ENCODE assay signal across 28 mouse cellular contexts in genomic region chr6:126963426-126963825, GRCm38 (mm10). TPM values are rescaled to one million over a fixed set of nuclear protein-coding genes. Genes with fewer than 3 reads are reported as not detected.
DNase-seq lines count a peak whose midpoint lies in the region; ATAC-seq and TF ChIP-seq lines count a peak whose summit lies in the region.
"Had no signal": no experiment of that assay in that cellular context is flagged by ENCODE, and none has a peak within 500 bp of the region (broad histone marks: within the 10 kb centered on the region; RNA-seq: fewer than 3 reads in every experiment).

No protein-coding gene starts in this region.

- no peak for TF ChIP-seq POLR2A in kidney, adult 2 months (IDR thresholded peaks at IDR 0.05; ENCODE audit: low read depth, low read length)

- 87% methylated on average over 9 of the region's 9 CpGs for WGBS in heart, embryonic 11.5 days (ENCODE audit: insufficient replicate concordance)
- WGBS in kidney, adult 2 months = 88% methylated on average over 9 of the region's 9 CpGs

- no peak overlapping the region for H3K4me2 ChIP-seq in heart, embryonic 11.5 days
- H3K4me2 ChIP-seq: embryonic facial prominence, embryonic 13.5 days; forebrain, embryonic 13.5 days; heart, embryonic 13.5 days; hindbrain, embryonic 12.5 days had no signal

- 0 out of 2 replicates have a peak, but pooled peaks cover 5% of the 10 kb centered on the region for H3K4me1 ChIP-seq in heart, embryonic 11.5 days (ENCODE audit: control insufficient read depth, insufficient read depth, low read length)
- no peaks in the 10 kb centered on the region for H3K4me1 ChIP-seq in kidney, adult 2 months (ENCODE audit: control insufficient read depth, insufficient read depth, low read length)
- H3K4me1 ChIP-seq: embryonic facial prominence, embryonic 13.5 days; forebrain, embryonic 13.5 days; hindbrain, embryonic 12.5 days had no signal

- no peaks in the 10 kb centered on the region for H3K36me3 ChIP-seq in heart, embryonic 11.5 days (ENCODE audit: control insufficient read depth, insufficient read depth, low read length)
- H3K36me3 ChIP-seq in kidney, adult 2 months (ENCODE audit: control insufficient read depth, insufficient read depth, low read length) = peaks cover 6% of the 10 kb centered on the region; the same call in 1 of the 2 replicates

- H3K27ac ChIP-seq in gastrocnemius, adult 2 months = peak overlapping the region; percentile 25
- no peak overlapping the region for H3K27ac ChIP-seq in heart, embryonic 11.5 days (ENCODE audit: low read depth, low read length)
- H3K27ac ChIP-seq in kidney, adult 2 months (ENCODE audit: insufficient read depth, low read depth, low read length) = no peak overlapping the region
- H3K27ac ChIP-seq: embryonic facial prominence, embryonic 13.5 days; forebrain, embryonic 13.5 days; heart, embryonic 13.5 days; hindbrain, embryonic 12.5 days; kidney, postnatal 0 days had no signal

- peak; percentile 67 for DNase-seq in gastrocnemius, adult 2 months
- no peak for DNase-seq in gastrocnemius, postnatal 4 days (ENCODE audit: low spot score in 2 of 2)
- peak; percentile 29 to 38 for DNase-seq in heart, postnatal 14 days
- peak; percentile 48 for DNase-seq in gastrocnemius, postnatal 10 days
- peak; percentile 25 for DNase-seq in skeletal muscle tissue, adult 2 months (ENCODE audit: low read depth, low spot score)
- DNase-seq in kidney, adult 2 months = no peak
- DNase-seq: adrenal gland, adult 8-10 months; cerebellum, adult 11 months; cerebellum, adult 8-10 months; cerebellum, postnatal 14 days; embryo, embryonic 11 days; forebrain, postnatal 0 days; kidney, adult 9 months had no signal

- no peak for ATAC-seq in heart, embryonic 11.5 days (replicated peaks; ENCODE audit: insufficient number of reproducible peaks, low FRiP score, low TSS enrichment)
- ATAC-seq: forebrain, embryonic 13.5 days; forebrain, postnatal 0 days; hindbrain, embryonic 16.5 days; inflammation-experienced regulatory T-cells, adult 6 months; intestine, postnatal 0 days had no signal

- H3K9me3 ChIP-seq in heart, embryonic 11.5 days (replicated peaks; ENCODE audit: control insufficient read depth, low read length) = no peaks in the 10 kb centered on the region
- H3K9me3 ChIP-seq: embryonic facial prominence, embryonic 13.5 days; forebrain, embryonic 13.5 days; heart, embryonic 13.5 days; hindbrain, embryonic 12.5 days had no signal

- intact Hi-C loops in gastrocnemius, adult 2 months (cut with DNase I) = loop anchor here (5.0 kb wide), 1 partner anchor 54 kb away; the partner anchor contains the start of gene Fgf6
- intact Hi-C loops in heart, postnatal 14 days (cut with DNase I) = no loop called here

- no peak for TF ChIP-seq CTCF in gastrocnemius, adult 2 months (IDR thresholded peaks at IDR 0.05)
- TF ChIP-seq CTCF in kidney, adult 2 months (conservative IDR thresholded peaks at IDR 0.05; ENCODE audit: insufficient read depth, insufficient read length, low read depth, low read length) = no peak

- H3K9ac ChIP-seq in heart, embryonic 11.5 days (ENCODE audit: low read depth, low read length) = no peak overlapping the region
- H3K9ac ChIP-seq: embryonic facial prominence, embryonic 13.5 days; forebrain, embryonic 13.5 days; forebrain, postnatal 0 days; heart, embryonic 13.5 days; hindbrain, embryonic 12.5 days had no signal

- no peak overlapping the region for H3K4me3 ChIP-seq in gastrocnemius, adult 2 months
- H3K4me3 ChIP-seq in heart, embryonic 11.5 days (ENCODE audit: low read depth, low read length) = no peak overlapping the region
- H3K4me3 ChIP-seq in kidney, adult 2 months (ENCODE audit: insufficient read depth, low read depth, low read length) = no peak overlapping the region
- H3K4me3 ChIP-seq: embryonic facial prominence, embryonic 13.5 days; forebrain, embryonic 13.5 days; heart, embryonic 13.5 days; hindbrain, embryonic 12.5 days had no signal

- no peaks in the 10 kb centered on the region for H3K27me3 ChIP-seq in heart, embryonic 11.5 days (ENCODE audit: control insufficient read depth, insufficient read depth, low read length)
- no peaks in the 10 kb centered on the region for H3K27me3 ChIP-seq in kidney, adult 2 months (replicated peaks; ENCODE audit: control insufficient read depth, insufficient read depth, low read length)
- H3K27me3 ChIP-seq: CH12.LX; embryonic facial prominence, embryonic 13.5 days; forebrain, embryonic 13.5 days; heart, embryonic 13.5 days; hindbrain, embryonic 12.5 days had no signal

RNA-seq across cellular contexts. Expression of gene D6Wsu163e, which starts 23.7 kb away (rescaled TPM):
- total RNA-seq in gastrocnemius, adult 2 months (2021) = 1 to 10 TPM; 5.0 to 8.6 TPM
- total RNA-seq in gastrocnemius, postnatal 4 days (2021) = 10 to 100 TPM; 12.9 to 14.4 TPM
- 10 to 100 TPM; 12.2 to 14.3 TPM for total RNA-seq in heart, postnatal 14 days (2021)
- 11.1 and 12.3 TPM in 2 replicates for polyA plus RNA-seq in heart, embryonic 11.5 days (2014; fragmentation: Nextera tagmentation; extraction: Ambion mirVana)
- total RNA-seq in gastrocnemius, postnatal 10 days (2021) = 10 to 100 TPM in 1 of 2 experiments, 1 to 10 TPM in 1; 8.7 to 10.3 TPM
- 5.9 and 8.7 TPM in 2 replicates for polyA plus RNA-seq in kidney, adult 2 months (2012; rRNA removed)

RNA-seq across cellular contexts. Expression of gene Rad51ap1, which starts 24.0 kb away (rescaled TPM):
- total RNA-seq in gastrocnemius, adult 2 months (2021) = under 1 TPM in 1 of 2 experiments, not detected in 1; 0.47 TPM
- 10 to 100 TPM; 13.6 to 17.3 TPM for total RNA-seq in gastrocnemius, postnatal 4 days (2021)
- 1 to 10 TPM; 3.7 to 4.2 TPM for total RNA-seq in heart, postnatal 14 days (2021)
- polyA plus RNA-seq in heart, embryonic 11.5 days (2014; fragmentation: Nextera tagmentation; extraction: Ambion mirVana) = 39.4 and 50.2 TPM in 2 replicates
- 10 to 100 TPM in 1 of 2 experiments, 1 to 10 TPM in 1; 7.0 to 10.1 TPM for total RNA-seq in gastrocnemius, postnatal 10 days (2021)
- polyA plus RNA-seq in kidney, adult 2 months (2012; rRNA removed) = 0.54 and 0.75 TPM in 2 replicates

RNA-seq across cellular contexts. Expression of gene Dyrk4, which starts 41.8 kb away (rescaled TPM):
- not detected for total RNA-seq in gastrocnemius, adult 2 months (2021)
- total RNA-seq in gastrocnemius, postnatal 4 days (2021) = not detected
- not detected for total RNA-seq in heart, postnatal 14 days (2021)
- polyA plus RNA-seq in heart, embryonic 11.5 days (2014; fragmentation: Nextera tagmentation; extraction: Ambion mirVana) = 0.11 TPM in 1 of 2 replicates, not detected in the other
- total RNA-seq in gastrocnemius, postnatal 10 days (2021) = not detected
- not detected in 2 replicates for polyA plus RNA-seq in kidney, adult 2 months (2012; rRNA removed)
- total RNA-seq: adrenal gland, adult 8-10 months; adrenal gland, postnatal 4 days; common myeloid progenitor, adult 5-6 weeks; forebrain, postnatal 0 days; gastrocnemius, adult 8-10 months had no signal
- polyA plus RNA-seq: brain, embryonic 14.5 days; forebrain, postnatal 0 days; heart, embryonic 13.5 days; intestine, postnatal 0 days; kidney, postnatal 0 days had no signal

RNA-seq across cellular contexts. Expression of gene Fgf6, which starts 52.0 kb away (rescaled TPM):
- 1 to 10 TPM; 2.3 to 3.5 TPM for total RNA-seq in gastrocnemius, adult 2 months (2021)
- 1 to 10 TPM; 8.2 to 9.7 TPM for total RNA-seq in gastrocnemius, postnatal 4 days (2021)
- total RNA-seq in heart, postnatal 14 days (2021) = under 1 TPM; 0.05 to 0.12 TPM
- 0.09 and 0.18 TPM in 2 replicates for polyA plus RNA-seq in heart, embryonic 11.5 days (2014; fragmentation: Nextera tagmentation; extraction: Ambion mirVana)
- total RNA-seq in gastrocnemius, postnatal 10 days (2021) = 1 to 10 TPM; 5.2 to 9.8 TPM
- polyA plus RNA-seq in kidney, adult 2 months (2012; rRNA removed) = 0.02 TPM in 1 of 2 replicates, not detected in the other
- total RNA-seq: adrenal gland, adult 8-10 months; CH12.LX; common myeloid progenitor, adult 5-6 weeks; forebrain, postnatal 0 days had no signal
- polyA plus RNA-seq: brain, embryonic 14.5 days; forebrain, embryonic 13.5 days; forebrain, postnatal 0 days; heart, embryonic 13.5 days; heart, postnatal 0 days; hindbrain, embryonic 16.5 days; inflammation-experienced regulatory T-cells, adult 6 months; intestine, postnatal 0 days; kidney, postnatal 0 days had no signal

Comparison
In these comparisons a context has a peak if more than half of its experiments do, and no peak if none do; other contexts are left out.
1. DNase-seq: peak in gastrocnemius, adult 2 months (single experiment), heart, postnatal 14 days (2 of 2), gastrocnemius, postnatal 10 days (single experiment) and skeletal muscle tissue, adult 2 months (single experiment); none in gastrocnemius, postnatal 4 days (0 of 2) and kidney, adult 2 months (single experiment).